ENCODE assay signal across 9 mouse cellular contexts in genomic region chr19:45030746-45031693, GRCm38 (mm10). TPM values are rescaled to one million over a fixed set of nuclear protein-coding genes. Genes with fewer than 3 reads are reported as not detected.
DNase-seq lines count a peak whose midpoint lies in the region; ATAC-seq and TF ChIP-seq lines count a peak whose summit lies in the region.
"Had no signal": no experiment of that assay in that cellular context is flagged by ENCODE, and none has a peak within 500 bp of the region (broad histone marks: within the 10 kb centered on the region; RNA-seq: fewer than 3 reads in every experiment).

No protein-coding gene starts in this region.

- ATAC-seq in common myeloid progenitor, adult 5-6 weeks (replicated peaks; ENCODE audit: low read depth, poor library complexity, severe bottlenecking): peak; percentile 68
- peak; percentile 37; the same call in 1 of the 2 replicates for ATAC-seq in hindbrain, postnatal 0 days
- ATAC-seq: Patski had no signal

- WGBS in hindbrain, postnatal 0 days: 37% methylated on average over 20 of the region's 20 CpGs

- H3K27me3 ChIP-seq in hindbrain, postnatal 0 days (ENCODE audit: insufficient read depth, low read length): no peaks in the 10 kb centered on the region
- H3K27me3 ChIP-seq in megakaryocyte, embryonic 14.5 days (replicated peaks): peaks cover 17% of the 10 kb centered on the region
- H3K27me3 ChIP-seq: Patski had no signal

- peak; percentile 91 for TF ChIP-seq CTCF in hindbrain, postnatal 0 days (IDR thresholded peaks at IDR 0.05; ENCODE audit: low read depth)

- no peaks in the 10 kb centered on the region for H3K9me3 ChIP-seq in hindbrain, postnatal 0 days (ENCODE audit: low read length)
- no peaks in the 10 kb centered on the region for H3K9me3 ChIP-seq in megakaryocyte, embryonic 14.5 days

- no peak overlapping the region; the same call in 1 of the 2 replicates for H3K4me3 ChIP-seq in hindbrain, postnatal 0 days (ENCODE audit: low read length)
- peak overlapping the region; percentile 91 for H3K4me3 ChIP-seq in megakaryocyte, embryonic 14.5 days (replicated peaks)

- no peak overlapping the region for H3K9ac ChIP-seq in hindbrain, postnatal 0 days (replicated peaks; ENCODE audit: low read length)

- H3K4me1 ChIP-seq in hindbrain, postnatal 0 days (ENCODE audit: insufficient read depth, low read length): peaks cover 8% of the 10 kb centered on the region; the same call in 1 of the 2 replicates
- H3K4me1 ChIP-seq in megakaryocyte, embryonic 14.5 days: peaks cover 36% of the 10 kb centered on the region

- peak overlapping the region; percentile 48 for H3K4me2 ChIP-seq in hindbrain, postnatal 0 days (ENCODE audit: low read depth, low read length)

- H3K36me3 ChIP-seq in hindbrain, postnatal 0 days (ENCODE audit: insufficient read depth, low read length): peaks cover 8% of the 10 kb centered on the region
- H3K36me3 ChIP-seq in megakaryocyte, embryonic 14.5 days (replicated peaks; ENCODE audit: low read length): peaks cover 23% of the 10 kb centered on the region

- no peak overlapping the region for H3K27ac ChIP-seq in hindbrain, postnatal 0 days

- intact Hi-C loops in left cerebral cortex, postnatal 14 days (cut with DNase I): loop anchor here (2.0 to 5.0 kb wide), 2 partner anchors 18 to 44 kb away; partner anchors contain the start of gene Sema4g

- DNase-seq in layer of hippocampus, adult 11-12 months (ENCODE audit: low spot score): peak; percentile 89
- DNase-seq in layer of hippocampus, adult 9-10 months (ENCODE audit: low spot score): no peak
- peak; percentile 66 to 73 for DNase-seq in gastrocnemius, adult 8-10 months (ENCODE audit: low spot score in 2 of 2)
- DNase-seq in hindbrain, postnatal 0 days (ENCODE audit: low spot score): peak; percentile 95
- peak; percentile 88 to 90 for DNase-seq in left cerebral cortex, postnatal 14 days (ENCODE audit: low spot score in 2 of 2)
- DNase-seq in right cerebral cortex, postnatal 14 days: peak; percentile 82

RNA-seq across cellular contexts. Expression of gene Pdzd7, which starts 14.5 kb away (rescaled TPM):
- 0.23 TPM in 1 of 2 replicates, not detected in the other for total RNA-seq in common myeloid progenitor, adult 5-6 weeks (2017)
- total RNA-seq in gastrocnemius, adult 8-10 months (2022): 1 to 10 TPM; 2.9 to 5.4 (median 4.1) TPM
- total RNA-seq in hindbrain, postnatal 0 days (2014; rRNA removed): 4.8 and 7.7 TPM in 2 replicates
- 1.9 and 2.5 TPM in 2 replicates for polyA plus RNA-seq in hindbrain, postnatal 0 days (2015; fragmentation: Nextera tagmentation; extraction: Ambion mirVana)
- total RNA-seq in left cerebral cortex, postnatal 14 days (2021): 1 to 10 TPM; 3.3 to 3.4 TPM
- 0.02 TPM in 1 of 2 replicates, not detected in the other for polyA plus RNA-seq in megakaryocyte, embryonic 14.5 days (2012; ENCODE audit: insufficient read depth, low replicate concordance)

RNA-seq across cellular contexts. Expression of gene Sfxn3, which starts 16.3 kb away (rescaled TPM):
- 8.6 and 11.0 TPM in 2 replicates for total RNA-seq in common myeloid progenitor, adult 5-6 weeks (2017)
- 10 to 100 TPM; 21.2 to 25.8 (median 22.7) TPM for total RNA-seq in gastrocnemius, adult 8-10 months (2022)
- total RNA-seq in hindbrain, postnatal 0 days (2014; rRNA removed): 63.9 and 76.9 TPM in 2 replicates
- 64.4 and 77.3 TPM in 2 replicates for polyA plus RNA-seq in hindbrain, postnatal 0 days (2015; fragmentation: Nextera tagmentation; extraction: Ambion mirVana)
- total RNA-seq in left cerebral cortex, postnatal 14 days (2021): 100 to 1,000 TPM; 111 to 115 TPM
- polyA plus RNA-seq in megakaryocyte, embryonic 14.5 days (2012; ENCODE audit: insufficient read depth, low replicate concordance): 4.4 TPM in 2 replicates

RNA-seq across cellular contexts. Expression of gene Lzts2, which starts 16.8 kb away (rescaled TPM):
- 14.2 and 16.9 TPM in 2 replicates for total RNA-seq in common myeloid progenitor, adult 5-6 weeks (2017)
- total RNA-seq in gastrocnemius, adult 8-10 months (2022): 10 to 100 TPM; 17.9 to 25.9 (median 20.5) TPM
- 44.1 and 44.7 TPM in 2 replicates for total RNA-seq in hindbrain, postnatal 0 days (2014; rRNA removed)
- 16.4 and 17.0 TPM in 2 replicates for polyA plus RNA-seq in hindbrain, postnatal 0 days (2015; fragmentation: Nextera tagmentation; extraction: Ambion mirVana)
- 10 to 100 TPM; 28.9 to 31.6 TPM for total RNA-seq in left cerebral cortex, postnatal 14 days (2021)
- polyA plus RNA-seq in megakaryocyte, embryonic 14.5 days (2012; ENCODE audit: insufficient read depth, low replicate concordance): 59.9 and 91.6 TPM in 2 replicates

RNA-seq across cellular contexts. Expression of gene Mrpl43, which starts 24.8 kb away (rescaled TPM):
- 19.0 and 36.4 TPM in 2 replicates for total RNA-seq in common myeloid progenitor, adult 5-6 weeks (2017)
- 10 to 100 TPM; 30.2 to 36.4 (median 34.1) TPM for total RNA-seq in gastrocnemius, adult 8-10 months (2022)
- total RNA-seq in hindbrain, postnatal 0 days (2014; rRNA removed): 97.1 and 98.4 TPM in 2 replicates
- 109 and 115 TPM in 2 replicates for polyA plus RNA-seq in hindbrain, postnatal 0 days (2015; fragmentation: Nextera tagmentation; extraction: Ambion mirVana)
- 10 to 100 TPM; 41.2 to 44.6 TPM for total RNA-seq in left cerebral cortex, postnatal 14 days (2021)
- 76.4 and 192 TPM in 2 replicates for polyA plus RNA-seq in megakaryocyte, embryonic 14.5 days (2012; ENCODE audit: insufficient read depth, low replicate concordance)

RNA-seq across cellular contexts. Expression of gene Twnk, which starts 25.6 kb away (rescaled TPM):
- 31.0 and 32.2 TPM in 2 replicates for total RNA-seq in common myeloid progenitor, adult 5-6 weeks (2017)
- 10 to 100 TPM; 18.9 to 39.5 (median 21.9) TPM for total RNA-seq in gastrocnemius, adult 8-10 months (2022)
- total RNA-seq in hindbrain, postnatal 0 days (2014; rRNA removed): 7.5 and 8.6 TPM in 2 replicates
- polyA plus RNA-seq in hindbrain, postnatal 0 days (2015; fragmentation: Nextera tagmentation; extraction: Ambion mirVana): 8.2 and 8.5 TPM in 2 replicates
- 10 to 100 TPM; 13.2 to 14.7 TPM for total RNA-seq in left cerebral cortex, postnatal 14 days (2021)
- polyA plus RNA-seq in megakaryocyte, embryonic 14.5 days (2012; ENCODE audit: insufficient read depth, low replicate concordance): 2.0 and 7.3 TPM in 2 replicates
